Comparison of ENCODE assay signal across 8 mouse cellular contexts in genomic region chr14:31930367-31930766, GRCm38 (mm10).
DNase-seq lines count a peak whose midpoint lies in the region; ATAC-seq and TF ChIP-seq lines count a peak whose summit lies in the region.

No protein-coding gene starts in this region.

- intact Hi-C loops in gastrocnemius, postnatal 36 days (cut with DNase I), result no loop called here

- TF ChIP-seq CTCF in kidney, adult 2 months (conservative IDR thresholded peaks at IDR 0.05; ENCODE audit: insufficient read depth, insufficient read length, low read depth, low read length), result no peak

- DNase-seq in cerebellum, adult 11 months, result peak; percentile 45
- DNase-seq in spleen, postnatal 36 days (ENCODE audit: low spot score in 2 of 2), result peak; percentile 20 to 52
- no peak for DNase-seq in spleen, adult 12 weeks (ENCODE audit: low spot score)
- peak; percentile 33 to 61 for DNase-seq in gastrocnemius, postnatal 36 days
- peak; percentile 97 for DNase-seq in kidney, adult 2 months
- DNase-seq in urinary bladder, postnatal 36 days (ENCODE audit: low spot score in 2 of 2), result peak; percentile 9 to 59

- H3K27me3 ChIP-seq in kidney, adult 2 months (replicated peaks; ENCODE audit: control insufficient read depth, insufficient read depth, low read length), result no peaks in the 10 kb centered on the region
- no peaks in the 10 kb centered on the region for H3K27me3 ChIP-seq in lung, embryonic 15.5 days

- 11% methylated on average over 9 of the region's 9 CpGs for WGBS in kidney, adult 2 months
- WGBS in lung, embryonic 15.5 days, result 21% methylated on average over 9 of the region's 9 CpGs

- no peak overlapping the region for H3K9ac ChIP-seq in lung, embryonic 15.5 days

- H3K4me2 ChIP-seq in lung, embryonic 15.5 days, result 0 out of 2 replicates have a peak overlapping the region, but pooled peaks have one; percentile 29

- ATAC-seq in cerebellum, adult (ENCODE audit: insufficient number of reproducible peaks, low FRiP score, low TSS enrichment), result no peak
- peak; percentile 68 for ATAC-seq in lung, embryonic 15.5 days (ENCODE audit: borderline replicate concordance, extremely low read depth, low FRiP score, low TSS enrichment)

- TF ChIP-seq POLR2A in kidney, adult 2 months (IDR thresholded peaks at IDR 0.05; ENCODE audit: low read depth, low read length), result no peak

- no peaks in the 10 kb centered on the region for H3K9me3 ChIP-seq in lung, embryonic 15.5 days

- H3K36me3 ChIP-seq in kidney, adult 2 months (ENCODE audit: control insufficient read depth, insufficient read depth, low read length), result no peaks in the 10 kb centered on the region
- no peaks in the 10 kb centered on the region for H3K36me3 ChIP-seq in lung, embryonic 15.5 days

- peak overlapping the region; percentile 78 for H3K27ac ChIP-seq in kidney, adult 2 months (ENCODE audit: insufficient read depth, low read depth, low read length)
- peak overlapping the region; percentile 82 for H3K27ac ChIP-seq in lung, embryonic 15.5 days

- H3K4me1 ChIP-seq in kidney, adult 2 months (ENCODE audit: control insufficient read depth, insufficient read depth, low read length), result peaks cover 27% of the 10 kb centered on the region
- H3K4me1 ChIP-seq in lung, embryonic 15.5 days, result peaks cover 40% of the 10 kb centered on the region

- no peak overlapping the region for H3K4me3 ChIP-seq in kidney, adult 2 months (ENCODE audit: insufficient read depth, low read depth, low read length)
- H3K4me3 ChIP-seq in lung, embryonic 15.5 days, result no peak overlapping the region
